Mouse (Mus musculus) common myeloid progenitor, adult 5-6 weeks (primary cell): Measurements from ENCODE around the gene Gck. TPM values are rescaled to one million over a fixed set of nuclear protein-coding genes. Genes with fewer than 3 reads are reported as not detected.
"Not testable (repeated sequence)": the region's sequence is repeated elsewhere in the genome, so short reads cannot be mapped to it uniquely, and the experiment has no call there.

Source experiments
- ATAC-seq: replicated peaks from 2 replicates; pipeline ENCODE4 v1.8.0; 2016; ENCODE audit warnings: low read depth, mild to moderate bottlenecking, moderate TSS enrichment, inconsistent platforms; ENCODE audit not compliant: poor library complexity, severe bottlenecking
- total RNA-seq: library from RNA; stranded (forward); fragments of 200-1000, 187-1606 nt; gene quantifications from 2 replicates; pipeline ENCODE4 v1.2.3, GENCODE M21; 2017

The Gck gene
- total RNA-seq, 1 experiment from 2014 or later, result not detected

DNA sequence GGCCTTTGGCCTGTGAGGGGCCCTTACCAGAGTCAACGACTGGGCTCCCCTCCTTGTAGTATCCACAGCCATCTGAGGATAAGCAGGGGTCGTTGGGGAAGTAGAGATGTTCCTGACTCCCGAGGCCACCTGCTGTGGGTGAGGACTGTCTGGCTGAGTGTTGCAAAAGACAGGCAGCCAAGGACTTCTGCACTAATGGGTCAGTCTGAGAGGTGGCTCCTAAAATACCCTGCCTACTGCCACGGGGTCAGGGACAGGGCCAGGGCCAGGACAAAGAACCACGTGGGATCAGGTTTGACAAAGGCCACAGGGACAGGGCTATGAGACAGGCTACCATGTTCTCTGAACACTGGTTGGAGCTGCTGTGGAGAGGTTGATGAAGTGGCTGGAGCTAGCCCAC lies 34.9 kb downstream of the Gck start:
- no peak for ATAC-seq

DNA sequence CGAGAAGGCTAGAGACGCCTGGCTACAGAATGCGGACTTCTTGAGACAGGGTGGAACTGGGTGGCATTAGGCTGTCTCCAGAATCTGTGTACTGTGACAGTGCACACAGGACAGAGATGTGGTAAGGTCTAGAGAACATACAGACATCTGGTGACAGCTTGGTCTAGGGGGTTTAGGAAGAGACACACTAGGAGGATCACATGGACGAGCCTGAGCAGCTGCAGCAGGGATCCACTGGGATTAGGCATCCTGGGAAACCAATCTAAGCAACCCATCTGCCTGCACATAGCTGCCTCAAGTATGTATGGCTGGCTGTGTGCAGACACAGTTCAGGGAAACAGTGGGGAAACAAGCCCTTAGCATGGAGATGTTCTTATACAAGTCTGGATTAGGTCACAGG lies 35.9 kb downstream of the Gck start:
- no peak for ATAC-seq

DNA sequence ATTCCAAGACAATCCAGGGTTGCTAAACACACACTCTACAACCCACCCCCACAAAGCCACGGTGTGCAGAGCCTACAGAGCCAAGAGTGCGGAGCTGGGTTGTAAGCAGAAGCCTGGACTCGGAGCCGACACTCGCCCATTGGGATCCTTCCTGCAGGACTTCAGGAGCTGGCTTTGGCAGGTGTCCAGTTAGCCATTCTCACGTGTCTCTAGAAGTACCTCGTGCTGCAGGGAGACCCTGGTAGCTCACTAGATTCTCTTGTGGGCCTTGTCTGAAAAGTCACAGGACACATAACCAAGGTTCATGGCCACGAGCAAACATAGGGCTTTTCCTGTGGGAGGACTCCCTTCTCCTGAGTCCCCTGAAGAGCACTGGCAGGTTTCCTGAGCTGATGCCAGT lies 36.6 kb downstream of the Gck start:
- ATAC-seq, result no peak

DNA sequence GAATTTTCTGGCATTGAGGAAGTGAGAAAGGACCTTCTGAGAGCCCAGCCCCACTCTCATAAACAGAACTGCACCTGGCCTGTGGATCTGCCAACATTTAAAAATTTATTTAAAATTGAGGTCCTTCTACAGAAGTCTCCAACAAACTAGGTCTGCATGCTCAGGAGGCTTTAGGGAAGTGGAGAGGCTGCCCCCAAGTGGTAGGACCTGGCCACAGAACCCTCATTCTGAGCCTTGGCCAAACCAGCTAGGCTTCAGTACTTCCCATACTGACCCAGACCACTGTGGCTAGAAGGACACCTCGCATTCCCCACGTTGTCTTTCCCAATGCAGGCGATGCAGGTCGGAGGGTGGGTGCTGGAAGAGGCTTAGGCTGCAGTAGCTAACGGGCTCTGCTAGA lies 37.2 kb downstream of the Gck start:
- peak; percentile 96 for ATAC-seq

DNA sequence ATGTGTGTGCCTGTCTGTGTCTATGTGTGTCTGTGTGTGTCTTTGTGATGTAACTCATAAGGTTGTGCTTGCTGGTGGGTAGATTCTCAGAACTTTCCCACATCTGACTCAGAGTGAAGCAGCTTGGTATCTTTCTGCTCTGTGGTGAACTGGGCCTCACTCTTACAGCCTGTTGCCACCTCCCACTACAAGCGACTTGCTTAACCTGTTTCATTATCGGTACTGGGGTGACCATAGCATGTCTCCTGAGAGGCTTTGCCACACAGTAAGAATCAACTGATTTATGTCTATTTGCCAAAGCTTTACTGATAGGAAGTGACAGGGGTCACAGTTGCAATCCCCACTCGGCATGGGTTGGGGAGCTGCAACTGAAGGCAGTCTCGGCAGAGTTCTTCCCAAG lies 41.2 kb downstream of the Gck start:
- no peak for ATAC-seq

DNA sequence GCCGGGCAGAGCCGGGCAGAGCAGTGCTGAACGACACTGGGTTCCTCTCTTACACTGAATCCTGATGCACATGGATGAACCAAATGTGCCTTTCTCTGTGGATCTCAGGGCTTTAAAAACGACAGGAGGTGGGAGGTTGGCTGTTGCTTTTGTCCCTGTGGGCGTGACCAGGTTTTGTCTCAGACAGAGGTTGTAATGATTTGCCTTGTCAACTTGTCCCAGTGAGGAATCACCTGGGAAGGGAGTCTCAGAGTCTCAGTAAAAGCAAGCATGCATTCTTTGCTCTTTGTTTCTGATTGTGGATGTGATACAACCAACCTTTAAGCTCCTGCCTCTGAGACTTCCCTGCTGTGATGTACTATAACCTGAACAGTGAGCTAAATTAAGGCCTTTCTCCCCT lies 42.8 kb downstream of the Gck start:
- ATAC-seq, result no peak

DNA sequence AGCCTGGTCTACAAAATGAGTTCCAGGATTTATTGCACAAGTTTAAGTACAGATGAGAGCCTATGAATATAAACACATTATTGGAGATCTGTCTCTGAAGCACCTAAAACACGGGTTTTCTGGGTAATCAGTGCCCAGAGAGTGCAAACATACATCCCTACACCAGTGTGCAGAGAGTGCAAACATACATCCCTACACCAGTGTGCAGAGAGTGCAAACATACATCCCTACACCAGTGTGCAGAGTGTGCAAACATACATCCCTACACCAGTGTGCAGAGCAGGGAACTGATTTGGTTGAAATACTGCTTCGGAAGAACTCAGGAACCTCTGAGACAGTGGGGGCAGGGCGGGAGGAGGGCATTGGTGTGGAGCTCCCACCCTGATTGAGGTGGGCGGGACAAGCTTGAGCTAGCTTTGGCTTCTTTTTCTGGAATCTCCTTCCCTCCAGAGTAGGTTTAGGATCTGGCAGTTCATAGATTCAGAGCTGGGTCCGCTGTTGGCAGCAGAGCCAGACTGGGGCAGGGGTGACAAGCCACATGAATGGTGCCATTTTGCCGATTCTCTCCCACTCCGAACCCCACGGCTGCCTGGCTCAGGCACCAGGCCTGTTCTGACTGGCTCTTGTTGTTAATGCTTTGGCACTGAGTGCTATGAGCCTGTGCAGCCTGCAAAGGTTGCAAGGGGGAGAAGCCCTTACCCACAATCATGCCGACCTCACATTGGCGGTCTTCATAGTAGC lies 43.9 kb downstream of the Gck start:
- ATAC-seq, result no peak

DNA sequence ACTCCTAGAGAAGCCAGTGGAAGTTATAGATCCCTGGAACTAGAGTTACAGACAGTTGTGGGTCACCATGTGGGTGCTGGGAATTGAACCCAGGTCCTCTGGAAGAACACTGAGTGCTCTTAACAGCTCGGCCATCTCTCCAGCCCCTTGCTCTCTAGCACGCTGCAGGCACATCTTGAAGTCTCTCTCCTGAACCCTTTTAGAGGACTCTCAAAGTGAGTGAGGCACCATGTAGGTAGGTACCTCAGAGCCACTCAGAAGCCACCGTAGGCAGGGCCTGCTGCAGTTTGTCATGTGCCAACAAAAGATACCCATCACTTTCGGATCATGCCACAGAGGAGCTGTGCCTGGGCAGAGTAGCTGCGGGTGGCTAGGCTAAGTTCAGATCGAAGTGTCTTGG lies 45.0 kb downstream of the Gck start:
- ATAC-seq, result no peak

DNA sequence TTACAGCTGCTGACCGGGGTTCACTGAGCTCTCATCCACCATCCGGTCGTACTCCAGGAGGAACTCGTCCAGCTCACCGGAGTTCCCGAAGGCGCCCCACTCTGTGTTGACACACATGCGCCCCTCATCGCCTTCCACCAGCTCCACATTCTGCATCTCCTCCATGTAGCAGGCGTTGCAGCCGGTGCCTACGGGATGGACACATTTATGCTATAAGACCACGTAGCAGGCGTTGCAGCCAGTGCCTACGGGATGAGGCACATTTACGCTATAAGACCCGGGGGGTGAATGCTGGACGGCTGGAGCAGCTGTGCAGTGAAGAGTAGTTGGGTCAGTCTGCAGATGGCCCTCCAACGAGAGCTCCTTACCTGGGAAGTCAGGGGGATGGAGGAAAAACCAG lies 45.5 kb downstream of the Gck start:
- no peak for ATAC-seq

DNA sequence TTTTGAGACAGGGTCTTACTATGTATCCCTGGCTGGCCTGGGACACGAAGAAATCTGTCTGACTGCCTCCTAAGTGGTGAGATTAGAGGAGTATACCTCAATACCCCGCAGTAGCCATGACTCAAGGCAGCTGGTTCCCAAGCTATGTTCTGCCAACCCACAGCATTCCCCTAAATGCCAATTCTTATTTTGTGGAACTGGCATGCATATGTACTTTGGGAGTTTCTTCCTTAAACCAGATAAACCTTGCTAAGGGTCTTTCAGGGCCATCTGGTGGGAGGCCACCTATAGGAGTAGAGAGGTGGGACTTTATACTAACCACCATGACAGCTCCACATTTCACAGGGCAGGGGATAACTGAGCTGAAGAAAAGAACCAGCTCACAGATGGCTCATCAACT lies 46.0 kb downstream of the Gck start:
- no peak for ATAC-seq

DNA sequence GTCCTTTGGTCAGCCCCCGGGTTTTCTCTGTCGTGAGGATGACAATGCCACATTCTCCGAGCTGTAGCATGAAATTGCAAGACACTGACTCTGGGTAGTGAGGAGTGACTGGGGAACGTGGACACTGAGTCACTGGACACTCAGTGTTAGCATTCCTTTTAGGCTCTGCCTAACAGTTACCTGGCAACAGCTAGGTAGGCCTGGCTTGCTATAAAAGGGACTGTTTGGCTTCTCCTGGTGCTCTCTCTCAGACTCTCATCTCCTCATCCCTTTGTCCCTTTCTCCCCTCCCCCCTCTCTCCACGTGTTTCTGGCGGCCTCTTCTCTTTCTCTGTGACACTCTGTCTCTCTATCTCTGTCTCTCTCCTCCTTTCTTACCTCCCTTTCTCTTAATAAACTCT lies 47.5 kb downstream of the Gck start:
- no peak for ATAC-seq

DNA sequence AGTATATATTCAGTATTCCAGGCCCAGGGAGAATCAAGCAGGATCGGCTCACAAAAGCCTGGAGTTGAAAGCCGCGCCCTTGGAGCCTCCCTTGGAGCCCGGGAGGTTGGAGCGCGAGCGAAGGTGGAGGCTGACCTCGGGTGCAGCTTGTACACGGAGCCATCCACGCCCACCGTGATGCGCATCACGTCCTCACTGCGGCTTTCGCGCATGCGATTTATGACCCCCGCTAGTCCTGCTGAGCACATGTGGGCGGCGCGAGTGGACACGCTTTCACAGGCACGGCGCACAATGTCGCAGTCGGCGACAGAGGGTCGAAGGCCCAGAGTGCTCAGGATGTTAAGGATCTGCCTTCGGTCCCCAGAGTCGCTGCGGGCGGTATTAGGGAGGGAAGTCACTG lies 47.9 kb downstream of the Gck start:
- ATAC-seq, result peak; percentile 44

DNA sequence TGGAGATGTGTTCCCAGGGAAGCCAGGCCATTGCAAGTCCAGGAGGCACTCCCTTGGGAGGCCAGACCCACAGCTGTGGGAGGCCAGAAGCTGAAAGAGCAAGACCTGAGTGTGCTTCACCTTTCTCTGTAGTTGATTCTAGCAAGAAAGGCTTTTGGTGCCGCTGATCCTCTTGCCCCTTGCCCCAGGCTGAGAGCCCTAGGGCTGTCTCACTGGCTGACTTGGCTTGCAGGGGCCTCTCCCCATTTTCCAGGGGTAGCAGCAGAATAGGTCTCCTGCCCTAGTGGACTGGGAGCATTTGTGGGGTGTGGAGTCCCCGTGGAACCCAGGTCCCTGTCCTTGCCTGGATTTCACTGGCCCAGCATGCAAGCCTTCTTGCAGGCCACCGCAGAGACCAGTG lies 48.6 kb downstream of the Gck start:
- ATAC-seq, result no peak

DNA sequence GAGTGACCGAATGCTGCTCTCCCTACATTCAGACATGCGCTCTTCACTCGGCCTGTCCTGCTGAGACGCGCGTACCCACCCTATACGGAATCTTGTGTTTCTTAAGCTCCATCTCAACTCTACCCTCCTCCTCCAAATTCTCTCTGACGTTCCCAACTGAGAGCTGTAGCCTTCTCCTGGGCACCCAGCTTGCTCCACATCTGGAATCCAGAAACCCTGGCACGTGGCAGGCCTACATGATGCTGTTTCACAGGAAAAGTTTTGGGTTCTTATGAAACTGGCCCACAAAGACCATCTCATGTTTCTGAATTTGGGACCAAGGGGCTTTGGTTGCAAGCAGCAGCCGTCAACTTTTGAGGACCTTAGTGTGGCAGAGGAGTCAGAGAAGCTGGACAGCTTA lies 50.6 kb downstream of the Gck start:
- no peak for ATAC-seq

DNA sequence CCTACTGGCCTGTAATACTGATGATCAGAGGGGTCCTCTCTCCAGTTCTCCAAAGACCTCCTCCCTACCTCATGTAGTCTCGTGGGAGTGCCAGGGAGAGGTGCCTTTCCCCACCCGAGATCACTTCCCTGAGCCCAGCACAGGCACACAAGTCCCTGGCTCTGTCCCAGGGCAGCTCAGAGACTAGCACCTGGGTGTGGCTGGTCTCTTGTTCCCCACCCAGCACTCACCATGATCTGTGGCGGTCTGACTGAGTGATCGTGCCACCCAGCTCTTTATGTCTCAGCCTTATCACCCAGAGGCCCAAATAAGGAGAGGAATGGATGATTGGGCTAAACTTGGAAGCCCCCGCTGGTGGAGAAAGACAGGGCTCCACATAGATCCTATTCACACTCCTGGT lies 51.4 kb downstream of the Gck start, which contains the start of gene Myl7:
Gene Myl7 (minus strand): TSS at position 252 of the 400 bp plus-strand sequence.
- ATAC-seq, result no peak

DNA sequence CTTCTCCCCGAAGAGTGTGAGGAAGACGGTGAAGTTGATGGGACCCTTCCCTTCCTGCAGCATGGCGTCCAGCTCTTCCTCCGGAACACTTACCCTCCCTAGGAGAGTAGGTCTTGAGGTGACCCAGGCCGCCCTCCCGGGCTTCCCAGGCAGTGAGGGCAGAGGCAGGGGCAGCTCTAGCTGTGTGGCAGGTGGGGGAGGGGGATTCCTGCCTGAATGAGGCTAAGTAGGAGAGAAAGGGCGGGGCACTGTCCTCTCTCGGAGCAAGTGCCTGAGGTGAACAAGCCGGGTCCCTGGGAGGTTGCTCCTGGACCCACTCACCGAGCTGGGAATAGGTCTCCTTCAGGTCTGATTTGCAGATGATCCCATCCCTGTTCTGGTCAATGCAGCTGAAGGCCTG lies 52.0 kb downstream of the Gck start:
- no peak for ATAC-seq

DNA sequence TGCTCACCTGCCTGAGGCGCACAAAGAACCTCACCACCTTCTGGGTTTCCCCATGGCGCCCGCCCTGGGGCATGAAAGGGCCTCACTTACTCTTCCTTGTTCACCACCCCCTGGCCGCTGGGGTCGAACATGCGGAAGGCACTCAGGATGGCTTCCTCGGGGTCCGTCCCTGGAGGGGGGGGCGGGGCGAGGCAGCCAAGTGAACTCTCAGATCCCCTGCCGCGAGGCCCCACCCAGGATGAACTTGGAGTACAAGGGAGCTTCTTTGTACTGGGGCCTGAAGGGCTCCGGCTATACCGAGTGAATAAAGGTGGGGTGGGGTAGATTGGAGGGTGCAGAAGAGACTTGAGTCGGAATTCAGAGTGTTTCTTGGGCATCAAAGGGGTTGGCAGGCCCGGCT lies 52.7 kb downstream of the Gck start:
- no peak for ATAC-seq

DNA sequence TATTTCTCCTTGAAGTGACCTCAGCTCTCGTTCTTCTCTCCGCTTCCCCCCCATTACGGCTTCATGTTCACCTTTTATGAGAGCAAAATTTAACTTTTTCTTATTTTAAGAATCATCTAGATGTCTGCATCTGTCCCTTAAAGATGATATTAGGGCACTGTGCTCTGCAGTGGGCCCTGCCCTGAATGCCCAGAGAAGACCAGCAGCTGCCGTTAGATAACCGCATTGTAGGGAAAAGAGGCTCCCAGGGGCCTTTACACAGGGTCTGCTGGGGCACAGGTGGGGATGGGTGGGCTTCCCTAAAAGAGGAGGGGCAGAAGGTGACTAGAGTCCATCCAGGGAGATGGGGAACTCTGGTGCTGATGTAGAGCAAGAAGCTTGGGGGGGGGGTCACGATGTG lies 56.1 kb downstream of the Gck start:
- no peak for ATAC-seq

DNA sequence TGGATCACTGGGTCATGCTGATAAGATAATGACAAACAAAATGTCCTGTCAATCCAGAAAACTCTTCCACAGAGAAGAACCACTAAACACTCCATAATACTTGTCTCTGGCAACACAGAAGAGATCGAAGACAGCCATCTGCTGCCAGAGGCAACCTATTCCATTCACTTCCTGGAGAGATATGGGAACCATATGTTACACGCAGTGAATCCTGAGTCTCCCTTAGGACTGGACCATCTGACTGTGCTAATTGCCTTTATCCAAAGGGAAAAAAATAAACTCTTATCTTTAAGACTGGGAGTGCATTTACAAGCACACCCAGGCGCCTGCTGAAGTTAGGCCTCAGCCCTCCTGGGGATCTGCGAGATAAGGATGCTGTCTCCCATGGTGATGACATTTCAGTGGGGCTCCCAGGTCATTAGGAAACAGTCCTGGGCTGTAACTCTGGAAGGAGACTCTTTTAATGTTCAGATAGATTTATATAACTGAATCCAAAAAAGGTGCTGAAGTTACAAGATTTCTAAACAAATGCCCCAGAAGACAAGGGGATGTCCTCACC lies 57.0 kb downstream of the Gck start:
- no peak for ATAC-seq

DNA sequence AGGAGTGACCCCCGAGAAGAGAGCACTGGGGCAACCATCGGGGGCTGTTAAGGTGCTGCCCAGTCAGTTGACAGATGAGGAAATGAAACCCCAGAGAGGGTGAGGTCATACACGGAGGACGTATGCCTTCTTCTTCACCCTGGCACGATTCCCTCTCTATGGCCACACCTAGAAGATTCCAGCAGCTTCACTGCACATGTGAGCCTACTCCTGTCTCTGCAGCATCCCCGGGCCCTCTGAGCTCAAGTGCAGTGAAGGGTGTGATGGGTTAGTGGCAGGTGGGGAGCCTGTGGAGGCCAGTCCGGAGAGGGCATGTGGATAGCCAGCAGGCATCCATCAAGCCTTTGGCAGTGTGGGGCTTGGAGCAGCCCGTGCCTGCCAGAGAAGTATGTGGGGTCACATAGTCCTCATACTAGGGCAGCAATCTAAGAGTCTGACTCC lies 57.7 kb downstream of the Gck start:
- peak; percentile 62 for ATAC-seq

DNA sequence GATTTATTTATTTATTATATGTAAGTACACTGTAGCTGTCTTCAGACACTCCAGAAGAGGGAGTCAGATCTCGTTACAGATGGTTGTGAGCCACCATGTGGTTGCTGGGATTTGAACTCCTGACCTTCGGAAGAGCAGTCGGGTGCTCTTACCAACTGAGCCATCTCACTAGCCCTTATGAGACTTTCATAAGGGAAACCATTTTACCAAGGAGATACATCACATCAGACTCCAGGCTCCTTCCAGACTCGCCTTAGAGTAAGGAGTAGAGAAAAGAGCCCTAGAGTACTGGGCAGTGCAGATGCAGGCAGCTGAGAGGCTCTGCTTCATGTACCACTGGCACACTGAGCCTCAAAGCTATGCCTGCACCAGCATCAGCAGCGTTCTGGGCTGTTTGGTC lies 61.3 kb downstream of the Gck start:
- not testable (repeated sequence) for ATAC-seq

DNA sequence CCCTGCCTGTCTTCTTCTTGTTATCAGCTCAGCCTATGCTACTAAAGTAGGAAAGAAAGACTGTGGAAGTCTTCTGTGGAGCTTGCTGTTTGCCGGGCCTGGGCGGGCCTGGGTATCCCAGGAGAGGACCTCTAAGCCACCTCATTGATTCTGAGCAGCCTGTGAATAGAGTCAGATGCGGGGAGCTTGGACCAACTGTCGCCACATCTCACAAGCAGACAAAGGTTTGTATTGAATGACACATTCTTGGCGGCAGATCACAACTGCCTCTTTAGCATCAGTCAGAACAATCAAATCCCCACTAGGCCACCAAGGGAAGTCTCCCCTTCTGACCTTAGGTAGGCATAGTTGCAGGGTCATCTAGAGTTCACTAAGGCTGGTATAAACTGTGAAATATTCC lies 62.6 kb downstream of the Gck start:
- ATAC-seq, result no peak
